Mouse (Mus musculus): ENCODE measurements at regions not wholly inside any gene's neighbourhood (a gene's known extent, or its start where the extent isn't known, plus 50 kb on each side); places are given as distances from the start of the nearest gene placed in this dataset.

GRCm38 (mm10) chr16:78096571-78096970 lies 204.7 kb upstream of the Cxadr start:
- TF ChIP-seq CTCF (IDR thresholded peaks at IDR 0.05; ENCODE audit: low read depth) (no peak), EP300 (IDR thresholded peaks at IDR 0.05; ENCODE audit: low read depth) (no peak)

Data from liver, embryonic 14.5 days (tissue).